Mouse (Mus musculus): ENCODE data around the gene Bak1.

- no peak for TF ChIP-seq CTCF (IDR thresholded peaks at IDR 0.05; ENCODE audit: control insufficient read depth, insufficient read depth, insufficient replicate concordance, low read depth, low read length)
- no peak for TF ChIP-seq POLR2A (IDR thresholded peaks at IDR 0.05; ENCODE audit: control insufficient read depth, low read depth, low read length)
Observed at GRCm38 (mm10) chr17:27040304-27041045, 11.7 kb upstream of the Bak1 start.

Data from testis, adult 2 months (tissue).